Mouse (Mus musculus) R1 (cell line): Measurements from ENCODE around the gene Mccc2.

Source experiments
- DNase-seq: peaks from one replicate; pipeline ENCODE4 v3.0.0-alpha.2; 2018; ENCODE audit warnings: low read depth, low spot score

Mccc2 gene

GRCm38 (mm10) chr13:99939320-99939671, 76.1 kb downstream of the Mccc2 start:
- DNase-seq, result no peak

DNA sequence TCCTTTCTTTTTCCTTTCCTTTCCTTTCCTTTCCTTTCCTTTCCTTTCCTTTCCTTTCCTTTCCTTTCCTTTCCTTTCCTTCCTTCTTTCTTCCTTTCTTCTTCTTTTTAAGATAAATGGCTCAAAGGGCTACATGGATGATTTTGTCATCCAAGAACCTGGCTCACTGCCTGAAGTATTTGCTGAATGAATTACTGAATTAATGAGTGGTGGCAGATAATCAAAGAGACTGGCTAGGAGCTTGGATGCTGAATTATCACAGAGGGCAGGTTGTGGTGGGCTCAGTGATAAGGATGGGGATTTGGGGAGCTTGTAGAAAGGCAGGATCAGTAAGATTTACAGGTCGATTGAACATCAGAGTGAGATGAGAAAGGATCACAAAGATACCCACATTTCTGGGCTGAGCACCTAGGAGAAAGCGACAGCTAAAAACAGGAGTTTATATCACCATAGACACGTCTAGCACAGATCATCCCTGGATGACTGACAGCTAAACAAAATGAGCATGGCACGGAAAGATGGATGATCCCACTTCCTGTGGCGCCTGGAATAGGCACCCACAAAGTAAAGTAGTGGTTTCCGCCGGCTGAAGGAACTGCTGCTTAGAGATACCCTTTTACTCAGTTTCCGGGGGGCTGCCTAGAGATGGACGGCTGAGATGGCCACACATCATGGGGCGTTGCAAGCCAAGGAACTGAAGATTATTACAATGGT, 76.7 kb downstream of the Mccc2 start:
- DNase-seq, result no peak

DNA sequence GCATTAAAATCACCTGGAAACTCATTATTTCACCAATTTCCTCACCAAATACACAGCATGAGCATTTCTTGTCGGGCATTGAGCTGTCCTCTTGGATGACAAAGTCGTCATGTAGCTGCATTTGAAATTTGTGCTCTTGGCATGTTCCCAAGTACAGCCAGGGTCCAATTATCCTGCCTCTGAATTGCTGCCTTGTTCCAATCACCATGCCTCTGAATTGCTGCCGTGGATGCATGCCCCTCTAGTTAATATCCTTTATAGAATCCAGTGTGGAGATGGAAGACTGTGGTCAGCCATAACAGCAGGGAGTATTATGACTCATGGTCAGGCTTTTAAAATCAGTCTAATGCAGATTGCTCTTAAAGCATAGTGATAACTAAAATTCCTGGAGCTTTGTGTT, 77.7 kb downstream of the Mccc2 start:
- DNase-seq, result no peak

GRCm38 (mm10) chr13:99932406-99932805, 83.0 kb downstream of the Mccc2 start:
- no peak for DNase-seq

GRCm38 (mm10) chr13:99931502-99931901, 83.9 kb downstream of the Mccc2 start:
- no peak for DNase-seq

GRCm38 (mm10) chr13:99926249-99926648, 89.2 kb downstream of the Mccc2 start:
- no peak for DNase-seq

DNA sequence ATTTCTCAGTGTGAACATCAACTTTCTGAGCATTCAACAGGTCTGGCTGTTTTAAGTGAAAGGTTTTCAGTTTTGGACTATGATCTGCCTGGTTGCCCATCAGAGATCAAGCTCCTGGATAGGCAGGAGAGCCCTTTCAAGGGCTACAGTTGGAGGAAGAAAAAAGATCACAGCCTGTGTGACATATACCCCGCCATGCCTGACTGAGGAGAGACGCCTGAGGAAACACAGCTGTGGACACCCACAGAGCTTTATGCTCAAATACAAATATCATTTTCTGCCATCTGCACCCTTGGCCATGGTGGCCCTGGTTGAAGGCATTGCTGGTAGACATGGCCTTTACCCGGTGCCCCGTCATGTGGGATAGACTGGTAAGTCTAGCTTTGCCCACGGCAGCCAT, 99.8 kb downstream of the Mccc2 start:
- no peak for DNase-seq

- DNase-seq, result no peak
These were observed 114.5 kb downstream of the Mccc2 start, which contains the start of gene Cartpt for GRCm38 (mm10) chr13:99900965-99901364. Cartpt (minus strand) TSS chr13:99901091.

- peak; percentile 79 for DNase-seq
These were observed 114.9 kb downstream of the Mccc2 start for GRCm38 (mm10) chr13:99900557-99900892.

- DNase-seq, result peak; percentile 12
These were observed 115.5 kb downstream of the Mccc2 start for GRCm38 (mm10) chr13:99899670-99900556.

- DNase-seq, result no peak
These were observed 116.6 kb downstream of the Mccc2 start for GRCm38 (mm10) chr13:99898816-99899215.
